Mouse (Mus musculus) spleen, postnatal 4 days (tissue): ENCODE measurements around the gene Pitpnm2.

Experiments used
- DNase-seq, 2 experiments: peaks; one replicate each; pipeline ENCODE4 v3.0.0; 2022; ENCODE audit warnings: low spot score in 2 of 2

The Pitpnm2 gene

DNA sequence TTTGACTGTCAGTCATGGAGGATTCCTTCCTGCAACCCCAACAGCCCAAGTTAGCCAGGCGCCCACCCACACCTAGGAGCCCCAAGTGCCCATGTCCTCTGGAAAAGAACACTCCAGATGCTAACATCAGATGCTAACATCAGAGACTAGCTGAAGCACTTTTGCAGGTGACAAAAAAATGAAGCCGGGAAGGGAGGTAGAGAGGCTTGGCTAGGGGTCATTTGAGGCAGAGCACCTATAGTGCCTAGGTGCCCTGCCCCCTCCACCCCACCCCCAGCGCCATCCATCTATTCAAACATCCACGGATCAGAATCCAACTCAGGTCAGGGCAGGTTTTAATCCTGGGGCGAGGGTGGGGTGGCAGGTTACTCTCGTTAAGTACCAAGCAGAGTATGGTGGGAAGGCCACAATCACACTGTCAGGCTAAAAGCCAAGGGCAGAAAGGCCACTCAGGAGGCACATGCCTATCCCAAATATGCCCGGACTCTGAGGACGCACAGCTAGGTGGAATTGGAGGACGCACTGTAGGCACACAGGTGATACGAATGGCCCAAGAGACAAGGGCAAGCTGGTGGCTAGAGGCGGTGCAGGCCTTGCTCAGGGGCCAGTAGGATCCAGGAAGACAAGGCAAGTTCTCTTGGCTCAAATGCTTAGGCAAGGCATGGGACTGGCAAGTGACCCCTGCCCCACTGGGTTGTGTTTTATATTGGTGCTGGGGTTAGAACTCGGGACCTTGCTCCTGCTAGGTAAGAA, 155.5 kb downstream of the Pitpnm2 start:
- peak in 1 of 2 experiments; percentile 14 for DNase-seq

DNA sequence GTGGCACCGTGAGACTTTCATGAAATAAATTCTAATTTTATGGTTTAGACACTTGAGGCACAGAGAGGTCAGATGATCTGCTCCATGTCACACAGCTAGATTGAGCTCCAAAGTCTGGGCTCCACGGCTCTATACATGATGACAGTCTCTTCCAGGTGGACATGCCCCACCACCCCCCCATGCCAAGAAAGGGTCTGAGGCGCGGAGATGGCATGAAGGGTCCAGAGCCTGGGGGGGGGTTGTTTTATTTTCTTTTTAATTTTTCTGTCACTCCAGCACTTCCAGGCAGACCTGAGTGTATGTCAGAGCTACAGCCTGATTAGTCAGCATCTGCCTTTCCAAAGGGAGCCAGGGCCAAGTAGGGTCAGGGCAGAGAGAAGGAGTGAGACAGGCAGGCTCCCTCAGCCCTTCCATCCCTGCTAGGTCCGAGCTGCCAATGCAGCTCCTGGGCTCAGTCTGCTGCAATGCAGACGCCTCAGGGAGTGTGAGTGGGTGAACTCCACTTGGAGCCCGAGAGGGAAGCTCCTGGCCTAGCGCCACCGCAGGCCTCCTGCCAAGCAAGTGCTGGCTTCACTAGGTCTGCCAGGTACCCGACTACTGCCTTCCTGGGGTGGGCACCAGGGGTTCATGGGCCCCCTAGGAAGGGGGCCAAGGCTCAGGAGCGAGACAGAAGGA, 156.3 kb downstream of the Pitpnm2 start:
- peak; percentile 44 to 72 for DNase-seq

DNA sequence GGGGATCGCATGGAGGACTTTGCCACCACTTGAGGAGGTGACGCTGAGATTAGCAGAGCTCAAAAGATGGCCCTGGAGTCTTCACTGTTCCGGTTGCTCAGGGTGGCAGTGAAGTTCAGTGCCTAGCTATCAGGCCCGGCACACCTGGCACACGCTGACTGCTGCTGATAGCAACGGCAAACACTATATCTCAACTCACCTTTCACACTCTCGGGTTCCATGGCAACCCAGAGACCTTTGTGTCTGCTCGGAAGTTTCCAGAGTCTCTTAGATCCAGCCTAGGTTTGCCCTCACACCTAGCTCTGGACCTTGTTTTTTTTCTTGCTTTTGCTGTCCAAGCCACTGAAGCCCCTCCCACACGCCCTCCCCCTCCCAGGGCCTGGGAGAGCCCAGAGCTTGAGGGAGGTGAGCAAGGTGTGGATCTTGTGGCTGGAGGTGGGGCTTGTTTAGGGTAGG, 157.6 kb downstream of the Pitpnm2 start:
- peak; percentile 71 to 77 for DNase-seq

DNA sequence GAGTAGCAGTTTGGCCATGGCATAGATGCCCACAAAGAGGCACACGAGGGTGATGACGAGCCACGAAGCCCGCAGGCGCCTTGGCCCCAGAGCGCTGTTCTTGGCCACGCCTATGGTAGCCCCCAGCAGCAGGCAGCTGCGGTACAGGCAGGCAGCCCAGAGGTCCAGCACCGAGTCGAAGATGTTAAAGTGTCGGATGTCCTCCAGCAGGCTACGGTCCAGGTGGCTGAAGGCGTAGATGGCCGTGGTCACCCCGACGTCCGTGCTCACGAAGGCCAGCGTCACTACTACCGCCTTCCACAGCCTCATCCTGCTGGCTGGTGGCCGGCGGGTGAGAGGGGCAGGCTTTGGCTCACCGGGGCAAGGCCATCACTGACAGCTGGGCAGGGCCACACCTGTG, 159.7 kb downstream of the Pitpnm2 start:
- no peak for DNase-seq

DNA sequence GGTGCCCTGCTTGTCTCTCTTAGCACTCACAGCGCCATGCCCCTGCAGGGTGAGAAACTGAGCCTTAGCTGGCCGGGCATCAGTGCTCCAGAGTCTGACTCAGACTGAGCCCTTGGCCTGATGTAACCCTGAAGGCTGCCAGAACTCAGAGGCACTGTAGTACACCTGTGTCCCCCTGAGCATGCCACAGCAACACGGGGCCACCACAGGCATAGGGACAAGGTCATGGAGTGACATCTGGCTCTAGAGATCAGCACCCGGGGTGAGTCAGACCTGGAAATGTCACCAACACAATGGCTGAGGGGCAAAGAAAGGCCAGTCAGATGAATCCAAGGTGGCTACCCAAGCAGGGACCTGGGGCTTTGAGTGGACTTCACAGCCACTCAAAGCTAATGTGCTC, 162.7 kb downstream of the Pitpnm2 start:
- no peak for DNase-seq

DNA sequence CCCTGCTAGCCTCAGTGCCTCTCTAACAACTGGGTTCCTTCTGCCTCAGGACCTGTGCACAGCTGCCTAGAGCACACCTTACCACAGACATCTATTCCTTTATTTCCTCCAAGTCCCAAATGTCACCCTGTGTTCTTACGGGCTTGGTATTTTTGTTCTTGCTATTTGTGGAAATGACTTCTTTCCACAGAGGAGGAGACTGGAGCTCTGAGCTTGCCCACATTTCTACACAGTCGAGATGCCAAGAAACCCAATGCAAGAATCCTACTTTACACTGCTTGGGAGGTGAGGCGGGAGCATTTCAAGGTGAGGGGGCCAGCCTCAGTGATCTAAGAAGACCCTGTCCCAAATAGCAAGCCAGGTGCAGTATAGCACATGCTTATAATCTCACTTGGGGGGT, 164.0 kb downstream of the Pitpnm2 start:
- DNase-seq = no peak

DNA sequence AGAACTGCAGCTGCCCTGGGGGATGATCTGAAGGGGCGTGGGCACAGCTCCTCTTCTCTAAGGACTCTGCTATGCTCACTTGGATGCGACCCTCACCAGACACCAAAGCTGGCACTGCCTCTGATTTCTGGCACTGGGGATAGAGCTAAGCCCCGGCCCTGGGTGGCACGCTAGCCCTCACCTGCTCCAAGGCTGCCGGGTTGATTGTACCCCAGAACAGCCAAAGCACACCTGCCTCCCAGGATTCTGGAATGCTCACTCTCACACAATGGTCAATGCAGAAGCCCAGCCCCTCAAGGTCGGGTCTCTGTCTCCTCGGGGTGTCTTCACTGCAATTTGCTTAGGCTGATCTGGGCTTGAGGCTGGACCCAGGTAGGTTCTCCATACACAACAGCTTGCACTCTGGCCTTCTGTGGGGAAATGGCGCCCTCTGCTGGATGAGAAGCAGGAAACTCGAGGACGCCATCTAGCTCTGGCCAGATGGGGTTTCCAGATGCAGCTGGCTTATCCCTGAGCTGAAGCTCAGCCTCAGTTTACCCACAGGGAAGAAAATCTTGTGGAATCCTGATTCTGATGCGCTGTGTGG, 164.9 kb downstream of the Pitpnm2 start:
- peak; percentile 84 to 96 for DNase-seq

DNA sequence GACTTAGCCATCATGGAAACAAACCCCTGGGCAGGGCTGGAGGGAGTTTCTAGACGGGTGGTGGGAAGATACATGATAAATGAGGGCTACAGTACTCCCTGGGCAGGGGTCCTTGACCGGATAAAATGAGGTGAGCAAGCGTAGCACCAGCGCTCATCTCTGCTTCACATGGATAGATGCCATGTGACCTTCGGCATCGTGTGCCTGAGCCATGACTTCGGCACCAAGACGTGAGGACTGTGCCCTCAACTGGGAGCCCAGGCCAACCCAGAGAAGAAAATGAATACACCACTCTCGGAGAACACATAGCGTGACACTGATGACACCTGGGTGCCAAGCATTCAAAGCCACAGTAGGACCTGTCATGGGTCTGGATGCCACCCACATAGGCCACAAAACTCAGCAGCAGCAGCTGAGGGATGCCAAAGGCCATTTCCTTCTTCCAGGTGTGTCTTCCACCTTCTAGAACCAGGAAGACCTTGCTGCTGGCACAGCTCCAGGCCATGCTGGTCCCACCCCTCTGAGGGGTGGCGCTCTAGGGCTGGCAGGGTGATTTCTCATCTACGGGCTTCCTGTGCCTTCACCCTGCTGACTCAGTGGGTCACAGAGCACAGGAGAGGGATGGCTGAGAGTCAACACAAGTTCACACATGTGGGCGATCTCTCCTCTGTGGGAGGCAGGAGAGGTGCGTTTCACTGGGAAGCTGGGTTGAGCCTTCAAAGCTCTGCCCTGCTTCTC, 165.5 kb downstream of the Pitpnm2 start:
- DNase-seq = no peak

DNA sequence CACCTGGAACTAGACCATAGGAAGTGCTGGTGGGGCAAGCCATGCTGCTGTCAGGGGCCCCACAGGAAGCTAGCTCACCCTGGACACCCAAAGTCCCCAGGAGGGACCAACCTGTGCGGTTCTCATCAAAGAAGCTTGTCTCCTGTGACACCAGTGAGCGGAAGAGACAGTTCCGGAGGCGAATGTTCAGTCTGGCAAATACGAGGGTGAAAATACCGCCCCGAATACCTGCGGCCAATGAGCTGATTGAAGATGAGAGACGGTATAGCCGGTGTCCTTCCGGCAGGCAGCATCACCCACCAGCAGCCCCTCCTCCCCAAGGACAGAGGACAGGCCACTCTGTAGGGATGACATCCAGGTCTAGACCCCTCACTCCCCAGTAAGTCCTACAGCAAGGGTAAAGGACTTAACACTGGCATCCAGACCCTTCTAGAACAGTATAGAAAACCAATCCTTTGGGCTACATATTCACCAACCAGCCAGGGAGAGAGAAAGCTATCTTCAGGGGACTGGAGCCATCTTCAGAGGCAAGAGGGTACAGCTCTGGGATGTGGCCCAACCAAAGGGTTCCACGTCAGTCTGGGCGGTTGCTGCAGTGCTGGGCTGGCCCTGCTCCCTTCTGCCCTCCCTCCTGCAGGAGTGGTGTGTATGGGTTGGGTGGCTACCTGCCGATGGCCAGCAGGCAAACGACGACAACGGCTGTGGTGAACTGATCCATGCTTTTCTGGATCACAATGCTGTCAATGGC, 166.4 kb downstream of the Pitpnm2 start:
- DNase-seq = no peak

DNA sequence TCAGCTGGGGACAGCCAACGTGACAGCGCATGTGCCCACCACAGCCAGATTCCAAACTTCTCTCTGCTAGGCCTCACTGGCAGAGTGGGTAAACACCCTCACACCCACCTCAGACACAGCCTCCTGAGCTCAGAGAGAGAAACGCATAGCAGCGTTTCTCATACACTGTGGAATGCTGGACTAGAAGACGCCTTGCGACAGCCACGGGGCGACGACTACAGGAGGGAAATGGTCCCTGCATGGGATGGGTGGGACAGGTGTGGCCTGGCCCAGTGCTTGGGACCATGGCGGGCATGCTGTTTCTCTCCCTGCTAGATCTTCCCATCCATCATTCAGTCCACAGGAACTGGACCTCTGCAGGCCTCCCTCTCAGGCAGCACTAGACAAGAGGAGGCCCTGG, 167.1 kb downstream of the Pitpnm2 start:
- no peak for DNase-seq

DNA sequence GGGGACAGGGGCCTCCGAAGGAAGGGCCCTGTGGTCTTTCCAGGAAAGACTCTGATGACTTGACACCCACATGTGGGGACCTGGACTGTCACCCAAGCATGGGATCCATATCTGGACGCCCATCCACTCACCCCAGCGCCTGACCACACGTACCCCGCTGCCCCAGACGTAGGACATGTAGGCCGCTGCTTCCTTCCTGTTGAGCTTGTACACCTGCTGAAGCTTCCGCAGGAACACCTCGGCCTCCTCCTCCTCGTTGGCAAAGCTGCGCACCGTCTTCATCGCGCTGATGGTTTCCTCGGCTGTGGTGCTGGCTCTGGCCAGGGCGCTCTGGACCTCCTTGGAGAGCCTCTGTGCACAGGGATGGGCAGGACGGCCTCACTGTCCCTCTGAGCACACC, 169.7 kb downstream of the Pitpnm2 start:
- peak in 1 of 2 experiments; percentile 68 for DNase-seq

DNA sequence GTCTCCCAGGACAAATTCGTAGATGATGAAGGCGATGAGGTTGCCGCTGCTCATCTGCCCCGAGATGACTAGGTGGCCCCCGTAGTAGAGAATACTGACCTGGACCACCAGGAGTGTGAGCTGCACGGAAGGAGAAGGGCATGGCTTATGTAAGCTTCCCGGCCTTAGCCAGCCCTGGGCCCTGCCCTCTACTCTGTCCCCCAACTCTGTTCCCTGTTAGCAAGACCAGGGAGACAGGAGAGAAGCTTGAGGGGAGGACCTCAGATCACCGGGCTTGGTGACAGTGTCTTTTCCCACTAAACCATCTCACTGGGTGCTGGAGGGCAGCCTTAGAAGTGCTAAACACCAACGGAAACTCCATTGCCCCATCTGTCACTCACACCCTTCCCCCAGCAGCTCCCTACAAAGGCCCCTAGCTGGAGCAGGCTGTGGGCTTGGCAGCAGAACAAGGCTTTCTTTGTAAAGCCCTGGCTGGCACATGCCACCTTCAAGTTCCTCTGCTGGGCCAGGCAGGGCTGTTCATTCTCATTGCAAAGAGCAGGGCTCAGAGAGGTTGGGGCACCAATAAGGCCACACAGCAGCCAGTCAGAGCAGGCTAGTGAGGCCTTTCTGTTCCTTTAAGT, 170.7 kb downstream of the Pitpnm2 start:
- DNase-seq = no peak

DNA sequence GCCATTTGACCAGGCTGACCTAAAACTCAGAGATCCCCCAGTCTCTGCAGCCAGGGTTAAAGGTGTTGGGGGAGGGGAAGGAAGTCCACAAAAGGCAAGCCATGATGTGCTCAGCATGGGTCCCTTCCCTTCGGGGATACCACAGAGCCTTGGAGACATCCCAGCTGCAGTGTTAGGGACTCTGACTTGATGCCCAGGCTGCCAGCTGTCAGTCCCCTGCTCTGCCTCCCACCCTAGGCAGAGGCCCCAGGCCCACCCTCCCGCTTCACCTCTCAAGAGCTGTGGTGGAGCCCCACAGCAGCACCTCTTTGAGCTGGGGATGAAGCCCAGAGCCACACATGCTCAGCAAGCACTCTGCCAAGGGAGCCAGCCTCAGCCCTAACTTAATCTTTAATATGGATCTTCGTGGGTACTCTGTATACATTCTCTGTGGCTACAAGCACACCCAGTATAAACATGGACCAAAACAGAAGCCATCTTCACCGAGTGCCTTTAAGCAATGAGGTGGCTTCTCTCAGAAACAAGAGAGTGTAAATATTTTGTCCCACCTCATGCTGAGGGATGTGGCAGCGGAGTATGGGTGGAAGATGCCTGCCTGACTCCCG, 171.6 kb downstream of the Pitpnm2 start:
- DNase-seq = no peak

DNA sequence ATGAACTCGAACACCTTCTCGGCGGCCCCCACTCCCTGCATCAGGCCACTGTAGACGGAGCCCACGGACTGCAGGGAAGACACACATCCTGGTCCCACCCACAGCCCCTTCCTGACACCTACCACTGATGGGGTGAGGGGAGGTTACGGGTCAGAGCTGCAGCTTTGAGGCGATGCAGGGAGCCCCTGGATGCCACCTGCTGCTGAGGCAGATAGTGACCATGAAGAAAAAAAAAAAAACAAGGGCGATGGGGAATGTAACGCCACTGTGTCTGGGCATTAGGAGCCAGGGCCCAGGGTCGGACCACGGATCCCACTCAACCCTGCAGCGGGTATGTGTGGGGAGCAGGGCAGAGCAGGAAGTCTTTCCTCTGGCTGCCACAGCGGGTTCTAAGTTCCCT, 172.3 kb downstream of the Pitpnm2 start:
- no peak for DNase-seq

DNA sequence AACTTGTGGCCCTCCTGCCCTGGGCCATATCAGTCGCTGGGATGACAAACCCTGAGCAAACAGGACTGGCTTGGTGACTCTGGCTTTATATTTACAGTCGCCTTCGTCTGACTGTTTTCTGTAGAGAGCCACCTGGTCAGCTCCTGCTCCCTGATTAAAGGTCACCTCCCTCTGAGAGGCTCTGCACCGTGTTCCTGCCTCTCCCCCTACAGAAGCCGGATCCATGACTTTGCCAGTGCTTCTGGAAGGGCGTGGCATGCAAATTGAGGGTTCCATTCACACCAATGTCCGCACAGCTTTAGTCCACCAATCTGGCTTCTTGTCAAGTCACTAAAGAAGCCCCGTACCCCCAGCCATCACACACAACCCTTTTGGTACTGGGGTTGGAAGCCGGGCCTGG, 173.0 kb downstream of the Pitpnm2 start:
- DNase-seq = no peak

DNA sequence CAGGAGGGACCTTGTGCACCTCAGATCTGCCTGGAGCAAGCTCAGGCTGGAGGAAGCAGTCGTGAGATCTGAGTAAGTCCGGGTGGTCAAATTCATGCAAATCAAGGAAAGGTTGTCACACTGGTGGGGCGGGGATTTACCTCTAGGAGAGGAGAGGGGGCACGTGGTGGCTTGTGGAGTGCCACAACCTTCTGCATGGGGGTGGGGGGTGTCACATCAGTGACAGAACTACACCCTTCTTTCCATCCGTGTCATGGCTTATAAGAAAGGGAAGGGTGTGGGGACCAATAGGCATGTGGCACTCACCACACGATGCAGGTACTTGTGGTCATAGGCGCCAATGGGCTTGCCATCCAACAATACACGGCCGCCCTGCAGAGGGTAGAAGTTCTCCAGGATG, 173.8 kb downstream of the Pitpnm2 start:
- DNase-seq = no peak

DNA sequence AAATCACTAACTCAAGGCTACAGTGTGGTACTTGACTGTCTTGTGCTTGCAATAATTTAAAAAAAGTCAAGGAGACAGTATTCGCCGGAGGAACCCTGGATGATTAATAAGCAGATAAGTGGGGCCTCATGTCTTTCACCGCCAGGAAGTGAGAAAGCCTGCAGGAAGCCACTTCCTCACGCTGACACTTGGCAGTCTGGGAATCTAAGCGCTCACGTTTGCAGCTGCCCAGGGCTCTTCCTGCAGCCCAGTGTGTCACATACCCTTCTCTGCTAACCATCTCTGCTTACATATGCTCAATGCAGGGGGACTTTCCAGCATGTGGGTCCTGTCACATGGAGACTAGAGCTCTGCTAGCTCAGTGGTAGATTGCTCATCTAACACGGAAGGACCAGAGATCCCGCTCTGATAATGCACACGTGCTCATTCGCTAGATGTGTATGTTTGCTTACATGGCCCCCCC, 174.7 kb downstream of the Pitpnm2 start:
- DNase-seq = no peak

DNA sequence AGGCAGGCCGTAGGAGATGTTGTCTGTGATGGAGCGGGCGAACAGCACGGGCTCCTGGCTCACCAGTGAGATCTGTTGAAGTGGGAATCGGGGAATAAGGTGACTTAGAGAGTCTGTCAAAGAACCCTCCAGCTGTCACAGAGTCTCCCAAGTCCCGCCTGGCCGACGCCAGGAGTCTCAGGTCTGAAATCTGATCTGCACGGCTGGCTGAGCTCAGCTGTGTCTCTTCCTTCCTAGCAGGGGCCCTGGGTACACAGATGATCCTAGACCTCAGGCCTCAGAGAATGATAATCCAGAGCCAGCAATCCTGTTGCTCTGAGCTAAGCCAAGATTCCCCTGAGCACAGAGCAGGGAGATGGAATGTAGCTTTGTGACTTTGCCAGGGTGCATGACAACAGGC, 175.9 kb downstream of the Pitpnm2 start:
- DNase-seq = no peak

DNA sequence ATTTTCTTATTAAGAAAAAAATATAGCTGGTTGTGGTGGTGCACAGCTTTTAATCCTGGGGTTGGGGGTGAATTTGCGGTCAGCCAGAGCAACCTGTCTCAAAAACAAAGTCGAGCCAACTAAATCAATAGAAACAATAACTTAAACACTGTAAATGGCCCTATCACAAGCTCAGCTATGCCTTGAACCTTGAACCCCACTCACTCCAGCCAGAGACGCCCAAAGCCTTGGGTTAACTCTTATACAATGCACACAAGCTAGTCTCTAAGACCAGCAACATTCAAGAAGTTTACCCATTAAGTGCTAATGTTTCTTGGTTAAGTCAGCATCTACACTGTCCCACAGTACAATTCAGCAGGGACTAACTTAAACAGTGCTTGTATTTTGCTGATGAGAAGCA, 179.9 kb downstream of the Pitpnm2 start:
- no peak for DNase-seq
